Mouse (Mus musculus) MEL (cell line): ENCODE results near the gene Rflnb. TPM values are rescaled to one million over a fixed set of nuclear protein-coding genes. Genes with fewer than 3 reads are reported as not detected.

Experiments
- DNase-seq: peaks from one replicate; pipeline ENCODE4 v3.0.0; 2011; ENCODE audit warnings: low read depth, low spot score
- H3K27ac ChIP-seq: 2 replicates; pipeline ENCODE4 v1.5.1; 2012; ENCODE audit warnings: low read depth, mild to moderate bottlenecking, control low read depth, low read length, moderate library complexity; ENCODE audit not compliant: control insufficient read depth
- H3K27me3 ChIP-seq, 2 experiments: fragments of 150-350 bp in 1 of 2; sonication (generic) in 1 of 2; 2 replicates each; pipeline ENCODE4 v1.6.1; 2012; ENCODE audit warnings: low read length in 2 of 2, mild to moderate bottlenecking in 2 of 2, improper control_type of control experiment in 1 of 2, moderate library complexity in 1 of 2; ENCODE audit not compliant: insufficient read depth in 2 of 2, control insufficient read depth in 1 of 2
- H3K36me3 ChIP-seq, 2 experiments: 2 replicates each; pipeline ENCODE4 v1.6.1; 2012 to 2014; ENCODE audit warnings: low read length in 2 of 2, improper control_type of control experiment in 1 of 2, inconsistent platforms in 1 of 2, mild to moderate bottlenecking in 1 of 2; ENCODE audit not compliant: insufficient read depth in 2 of 2, control insufficient read depth in 1 of 2
- H3K4me1 ChIP-seq, 2 experiments: fragments of 150-350 bp in 1 of 2; sonication (generic) in 1 of 2; 2 replicates each; pipeline ENCODE4 v1.6.1; 2012; ENCODE audit warnings: low read length in 2 of 2, improper control_type of control experiment in 1 of 2, mild to moderate bottlenecking in 1 of 2; ENCODE audit not compliant: insufficient read depth in 2 of 2, control insufficient read depth in 1 of 2
- H3K4me3 ChIP-seq, 2 experiments: fragments of 150-350 bp in 1 of 2; sonication (generic) in 1 of 2; 2 replicates each; pipeline ENCODE4 v1.5.1; 2012; ENCODE audit warnings: low read depth in 2 of 2, low read length in 2 of 2, mild to moderate bottlenecking in 2 of 2, moderate library complexity in 2 of 2, control low read depth in 1 of 2, improper control_type of control experiment in 1 of 2; ENCODE audit not compliant: control insufficient read depth in 1 of 2, insufficient read depth in 1 of 2
- H3K79me2 ChIP-seq: 2 replicates; pipeline ENCODE4 v1.6.1; 2012; ENCODE audit warnings: mild to moderate bottlenecking, low read length, moderate library complexity; ENCODE audit not compliant: control insufficient read depth, poor library complexity, insufficient read depth
- H3K9ac ChIP-seq: 2 replicates; pipeline ENCODE4 v1.6.1; 2012; ENCODE audit warnings: low read depth, mild to moderate bottlenecking, control low read depth, low read length, moderate library complexity; ENCODE audit not compliant: control insufficient read depth, poor library complexity, severe bottlenecking
- H3K9me3 ChIP-seq: fragments of 150-350 bp; sonication (generic); replicated peaks from 2 replicates; pipeline ENCODE4 v1.6.1; 2012; ENCODE audit warnings: mild to moderate bottlenecking, low read length, improper control_type of control experiment, moderate library complexity; ENCODE audit not compliant: insufficient read depth
- BHLHE40 ChIP-seq: IDR thresholded peaks from 2 replicates; pipeline ENCODE4 v1.6.1; 2012; ENCODE audit warnings: low read depth, mild to moderate bottlenecking, inconsistent platforms, low read length, improper control_type of control experiment, borderline replicate concordance
- CHD2 ChIP-seq: IDR thresholded peaks from 2 replicates; pipeline ENCODE4 v1.6.1; 2011; ENCODE audit warnings: low read length, improper control_type of control experiment
- CTCF ChIP-seq, 3 experiments: IDR thresholded peaks in 2 of 3; conservative IDR thresholded peaks in 1 of 3; 2 replicates each; pipeline ENCODE4 v1.5.1; 2011 to 2012; ENCODE audit warnings: low read length in 3 of 3, low read depth in 2 of 3, mild to moderate bottlenecking in 2 of 3, improper control_type of control experiment in 1 of 3, inconsistent platforms in 1 of 3, mixed read lengths in 1 of 3, moderate library complexity in 1 of 3; ENCODE audit not compliant: control insufficient read depth in 1 of 3, insufficient read depth in 1 of 3, poor library complexity in 1 of 3, severe bottlenecking in 1 of 3
- E2F4 ChIP-seq: IDR thresholded peaks from 2 replicates; pipeline ENCODE4 v1.6.1; 2011; ENCODE audit warnings: low read depth, low read length, improper control_type of control experiment, borderline replicate concordance
- ELF1 ChIP-seq: IDR thresholded peaks from 2 replicates; pipeline ENCODE4 v1.6.1; 2014; ENCODE audit warnings: low read depth, mild to moderate bottlenecking, inconsistent platforms, low read length, improper control_type of control experiment, moderate library complexity
- ETS1 ChIP-seq: IDR thresholded peaks from 2 replicates; pipeline ENCODE4 v1.6.1; 2012; ENCODE audit warnings: low read depth, mild to moderate bottlenecking, inconsistent platforms, low read length, improper control_type of control experiment, moderate library complexity
- GABPA ChIP-seq: IDR thresholded peaks from 2 replicates; pipeline ENCODE4 v1.6.1; 2012; ENCODE audit warnings: low read depth, mild to moderate bottlenecking, inconsistent platforms, low read length, improper control_type of control experiment, moderate library complexity
- GATA1 ChIP-seq: IDR thresholded peaks from 2 replicates; pipeline ENCODE4 v1.6.1; 2011; ENCODE audit warnings: low read depth, low read length, improper control_type of control experiment
- HCFC1 ChIP-seq: IDR thresholded peaks from 2 replicates; pipeline ENCODE4 v1.6.1; 2012; ENCODE audit warnings: low read depth, mild to moderate bottlenecking, inconsistent platforms, low read length, improper control_type of control experiment, moderate library complexity
- JUND ChIP-seq: IDR thresholded peaks from 2 replicates; pipeline ENCODE4 v1.6.1; 2011; ENCODE audit warnings: low read depth, mild to moderate bottlenecking, improper control_type of control experiment, low read length
- KAT2A ChIP-seq: conservative IDR thresholded peaks from 2 replicates; pipeline ENCODE4 v1.6.1; 2012; ENCODE audit warnings: low read depth, low read length, improper control_type of control experiment, inconsistent platforms
- MAFK ChIP-seq: IDR thresholded peaks from 2 replicates; pipeline ENCODE4 v1.6.1; 2011; ENCODE audit warnings: low read depth, mild to moderate bottlenecking, low read length, improper control_type of control experiment, borderline replicate concordance
- MAX ChIP-seq: IDR thresholded peaks from 2 replicates; pipeline ENCODE4 v1.6.1; 2011; ENCODE audit warnings: low read length, improper control_type of control experiment
- MAZ ChIP-seq: IDR thresholded peaks from 2 replicates; pipeline ENCODE4 v1.6.1; 2012; ENCODE audit warnings: low read depth, mild to moderate bottlenecking, inconsistent platforms, low read length, improper control_type of control experiment
- MEF2A ChIP-seq: IDR thresholded peaks from 2 replicates; pipeline ENCODE4 v1.6.1; 2014; ENCODE audit warnings: low read depth, mild to moderate bottlenecking, inconsistent platforms, low read length, improper control_type of control experiment; ENCODE audit not compliant: poor library complexity, insufficient replicate concordance, severe bottlenecking; ENCODE audit errors: extremely low read depth
- MXI1 ChIP-seq: IDR thresholded peaks from 2 replicates; pipeline ENCODE4 v1.6.1; 2011; ENCODE audit warnings: mild to moderate bottlenecking, low read depth, low read length, improper control_type of control experiment
- MYB ChIP-seq: IDR thresholded peaks from 2 replicates; pipeline ENCODE4 v1.6.1; 2011; ENCODE audit warnings: mild to moderate bottlenecking, low read depth, low read length, improper control_type of control experiment
- MYC ChIP-seq: IDR thresholded peaks from 2 replicates; pipeline ENCODE4 v1.6.1; 2011; ENCODE audit warnings: low read depth, mild to moderate bottlenecking, low read length, improper control_type of control experiment, moderate library complexity
- NRF1 ChIP-seq: IDR thresholded peaks from 2 replicates; pipeline ENCODE4 v1.6.1; 2014; ENCODE audit warnings: low read depth, mild to moderate bottlenecking, inconsistent platforms, low read length, improper control_type of control experiment, moderate library complexity; ENCODE audit not compliant: poor library complexity, insufficient read depth, severe bottlenecking
- POLR2A ChIP-seq, 2 experiments: IDR thresholded peaks; 2 replicates each; pipeline ENCODE4 v1.6.1; 2011 to 2012; ENCODE audit warnings: low read length in 2 of 2, mild to moderate bottlenecking in 2 of 2, control low read depth in 1 of 2, improper control_type of control experiment in 1 of 2, low read depth in 1 of 2, moderate library complexity in 1 of 2; ENCODE audit not compliant: control insufficient read depth in 1 of 2, insufficient read depth in 1 of 2, poor library complexity in 1 of 2
- POLR2AphosphoS2 ChIP-seq: IDR thresholded peaks from 2 replicates; pipeline ENCODE4 v1.6.1; 2011; ENCODE audit warnings: low read length, improper control_type of control experiment
- POLR2AphosphoS5 ChIP-seq: IDR thresholded peaks from 2 replicates; pipeline ENCODE4 v1.6.1; 2012; ENCODE audit warnings: low read depth, borderline replicate concordance, mild to moderate bottlenecking, inconsistent platforms, low read length, moderate library complexity, mixed read lengths
- RAD21 ChIP-seq: IDR thresholded peaks from 2 replicates; pipeline ENCODE4 v1.6.1; 2011; ENCODE audit warnings: mild to moderate bottlenecking, low read depth, low read length, improper control_type of control experiment
- SIN3A ChIP-seq: IDR thresholded peaks from 2 replicates; pipeline ENCODE4 v1.6.1; 2012; ENCODE audit warnings: low read length, improper control_type of control experiment, inconsistent platforms
- SMC3 ChIP-seq: IDR thresholded peaks from 2 replicates; pipeline ENCODE4 v1.6.1; 2011; ENCODE audit warnings: low read depth, low read length, improper control_type of control experiment
- TAL1 ChIP-seq: IDR thresholded peaks from 2 replicates; pipeline ENCODE4 v1.6.1; 2012; ENCODE audit warnings: mild to moderate bottlenecking, inconsistent platforms, low read length, moderate library complexity, mixed read lengths
- TBP ChIP-seq: IDR thresholded peaks from 2 replicates; pipeline ENCODE4 v1.8.0; 2011; ENCODE audit warnings: low read depth, low read length, improper control_type of control experiment
- TCF12 ChIP-seq: IDR thresholded peaks from 2 replicates; pipeline ENCODE4 v1.6.1; 2014; ENCODE audit warnings: low read depth, mild to moderate bottlenecking, inconsistent platforms, low read length, improper control_type of control experiment, moderate library complexity
- USF1 ChIP-seq: IDR thresholded peaks from 2 replicates; pipeline ENCODE4 v1.6.1; 2014; ENCODE audit warnings: low read depth, mild to moderate bottlenecking, inconsistent platforms, low read length, improper control_type of control experiment, moderate library complexity
- USF2 ChIP-seq, 2 experiments: IDR thresholded peaks; 2 replicates each; pipeline ENCODE4 v1.6.1; 2011 to 2012; ENCODE audit warnings: improper control_type of control experiment in 2 of 2, low read length in 2 of 2, borderline replicate concordance in 1 of 2, inconsistent platforms in 1 of 2, low read depth in 1 of 2, mild to moderate bottlenecking in 1 of 2; ENCODE audit not compliant: insufficient read depth in 1 of 2
- ZC3H11A ChIP-seq: IDR thresholded peaks from 2 replicates; pipeline ENCODE4 v1.6.1; 2012; ENCODE audit warnings: low read depth, mild to moderate bottlenecking, inconsistent platforms, low read length, improper control_type of control experiment
- ZKSCAN1 ChIP-seq: IDR thresholded peaks from 2 replicates; pipeline ENCODE4 v1.6.1; 2012; ENCODE audit warnings: low read depth, mild to moderate bottlenecking, inconsistent platforms, low read length, improper control_type of control experiment, moderate library complexity
- ZMIZ1 ChIP-seq: IDR thresholded peaks from 2 replicates; pipeline ENCODE4 v1.6.1; 2012; ENCODE audit warnings: low read depth, mild to moderate bottlenecking, inconsistent platforms, low read length, improper control_type of control experiment, moderate library complexity
- ZNF384 ChIP-seq: IDR thresholded peaks from 2 replicates; pipeline ENCODE4 v1.6.1; 2012; ENCODE audit warnings: low read depth, mild to moderate bottlenecking, inconsistent platforms, low read length, improper control_type of control experiment
- polyA plus RNA-seq, 2 experiments: library from polyadenylated mRNA; stranded (reverse) in 1 of 2; unstranded in 1 of 2; fragments of >175 nt in 1 of 2; fragments of >200 nt in 1 of 2; gene quantifications; 2 replicates each; pipeline versions ENCODE4 v1.2.1 to v1.2.4; 2012; ENCODE audit warnings: low replicate concordance in 2 of 2, low read depth in 1 of 2; ENCODE audit not compliant: insufficient read length in 2 of 2, insufficient read depth in 1 of 2, missing spikeins in 1 of 2
- total RNA-seq: library from RNA; depleted of rRNA; stranded (reverse); fragments of 300-350 nt; gene quantifications from 2 replicates; pipeline ENCODE4 v1.2.3, GENCODE M21; 2012; rRNA removed

Gene Rflnb
- 4.8 and 7.4 TPM in 2 replicates for total RNA-seq
- 1 to 10 TPM in 1 of 2 experiments, not detected in 1; 8.7 TPM for polyA plus RNA-seq

DNA sequence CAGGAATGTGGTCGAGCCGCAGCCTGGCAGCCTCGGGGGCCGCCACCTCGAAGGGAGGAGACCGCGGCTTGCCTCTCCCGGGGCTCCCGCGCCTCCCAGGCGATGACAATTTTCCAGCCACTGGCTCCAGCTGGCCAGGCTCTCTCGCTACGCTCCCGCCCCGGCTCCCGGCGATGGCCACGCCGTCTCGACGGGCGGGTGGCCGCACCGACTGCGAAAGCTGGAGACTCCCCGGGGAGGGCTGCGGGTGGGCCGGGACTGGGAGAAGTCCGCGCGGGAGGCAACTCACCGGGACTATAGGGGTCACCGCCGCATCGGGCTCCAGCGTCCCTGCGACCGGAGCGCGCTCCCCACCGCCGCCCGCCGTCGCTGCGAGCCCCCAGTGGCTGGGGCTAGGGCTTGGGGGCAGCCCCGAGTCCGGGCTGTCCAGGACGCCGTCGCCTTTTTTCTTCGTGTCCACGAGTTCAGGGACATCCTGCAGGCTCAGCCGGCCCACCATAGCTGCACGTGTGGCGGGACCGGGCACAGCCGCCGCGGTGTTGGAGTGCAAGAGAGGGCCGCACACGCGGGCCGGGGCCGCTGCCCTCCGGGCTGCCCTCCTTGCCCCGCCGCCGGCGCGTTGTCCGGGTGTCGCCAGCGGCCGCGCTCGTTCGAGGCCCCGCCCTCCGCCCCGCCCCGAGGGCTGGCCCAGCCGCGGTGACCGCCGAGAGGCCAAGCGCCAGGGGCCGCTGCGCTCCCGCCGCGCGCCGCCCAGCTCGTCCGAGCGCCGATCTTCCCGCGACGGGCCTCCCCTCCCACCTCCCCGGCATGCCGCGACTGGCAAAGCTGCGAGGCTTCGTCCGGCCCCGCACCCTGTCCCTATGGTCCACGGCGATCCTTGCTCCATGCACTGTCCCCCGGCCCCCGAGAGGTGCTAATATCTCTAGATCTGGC is at the start of gene Rflnb:
Gene Rflnb (minus strand): TSS at position 644 of the 933 bp plus-strand sequence.
- Histone ChIP-seq H3K9ac (peak within 1 kb of the TSS; percentile 89), H3K27ac (no peak within 1 kb of the TSS)
- TF ChIP-seq RAD21 = peak; percentile 18
- no peak for TF ChIP-seq GABPA
- no peak for TF ChIP-seq JUND
- no peak for TF ChIP-seq ZMIZ1
- TF ChIP-seq MEF2A = no peak
- no peak for TF ChIP-seq E2F4
- TF ChIP-seq BHLHE40 = no peak
- TF ChIP-seq ZKSCAN1 = no peak
- TF ChIP-seq POLR2AphosphoS2 = no peak
- no peak for TF ChIP-seq ETS1
- no peak for TF ChIP-seq MAX
- TF ChIP-seq ZNF384 = no peak
- no peak for TF ChIP-seq KAT2A
- no peak for TF ChIP-seq GATA1
- TF ChIP-seq TCF12 = 0 out of 2 replicates have a peak, but pooled peaks have one; percentile 3
- TF ChIP-seq CTCF (IDR thresholded peaks at IDR 0.05 in 2 of 3, conservative IDR thresholded peaks at IDR 0.05 in 1 of 3; ENCODE audit: control insufficient read depth in 1 of 3, insufficient read depth in 1 of 3, low read depth in 2 of 3, low read length in 3 of 3, poor library complexity in 1 of 3, severe bottlenecking in 1 of 3) = peak in 2 of 3 experiments; percentile 28 to 57; a peak in 3 of 6 replicates
- no peak for TF ChIP-seq TBP
- TF ChIP-seq SMC3 = no peak
- no peak for TF ChIP-seq MYC
- TF ChIP-seq TAL1 = no peak
- no peak for TF ChIP-seq USF2 (IDR thresholded peaks at IDR 0.05; ENCODE audit: borderline replicate concordance in 1 of 2, insufficient read depth in 1 of 2, low read depth in 1 of 2, low read length in 2 of 2)
- TF ChIP-seq MAZ = 0 out of 2 replicates have a peak, but pooled peaks have one; percentile 26
- peak; percentile 39; the same call in 1 of the 2 replicates for TF ChIP-seq NRF1
- TF ChIP-seq POLR2AphosphoS5 = no peak
- TF ChIP-seq CHD2 = no peak
- no peak for TF ChIP-seq ELF1
- no peak for TF ChIP-seq MAFK
- TF ChIP-seq MXI1 = 0 out of 2 replicates have a peak, but pooled peaks have one; percentile 22
- TF ChIP-seq HCFC1 = no peak
- peak; percentile 61 to 78; a peak in 3 of 4 replicates for TF ChIP-seq POLR2A (IDR thresholded peaks at IDR 0.05; ENCODE audit: control insufficient read depth in 1 of 2, insufficient read depth in 1 of 2, low read depth in 1 of 2, low read length in 2 of 2, poor library complexity in 1 of 2)
- TF ChIP-seq USF1 = no peak
- no peak for TF ChIP-seq ZC3H11A
- TF ChIP-seq SIN3A = peak; percentile 44
- TF ChIP-seq MYB = no peak

More for the DNA sequence above, at the start of gene Rflnb:
- H3K27me3 ChIP-seq = peaks cover 2 to 4% of the 10 kb centered on the region in 2 experiments; a peak in 2 of 4 replicates
- H3K4me1 ChIP-seq = no peaks in the 10 kb centered on the region; a peak in 2 of 4 replicates
- peak; percentile 79 for DNase-seq
- H3K9me3 ChIP-seq = no peaks in the 10 kb centered on the region
- H3K4me3 ChIP-seq = peak within 1 kb of the TSS; percentile 81 to 92
- peaks cover 6% of the 10 kb centered on the region; the same call in 1 of the 2 replicates for H3K79me2 ChIP-seq
- H3K36me3 ChIP-seq = peaks cover 0 to 2% of the 10 kb centered on the region in 2 experiments; a peak in 1 of 4 replicates
